Mouse (Mus musculus): ENCODE results near the gene Grip2.

DNA sequence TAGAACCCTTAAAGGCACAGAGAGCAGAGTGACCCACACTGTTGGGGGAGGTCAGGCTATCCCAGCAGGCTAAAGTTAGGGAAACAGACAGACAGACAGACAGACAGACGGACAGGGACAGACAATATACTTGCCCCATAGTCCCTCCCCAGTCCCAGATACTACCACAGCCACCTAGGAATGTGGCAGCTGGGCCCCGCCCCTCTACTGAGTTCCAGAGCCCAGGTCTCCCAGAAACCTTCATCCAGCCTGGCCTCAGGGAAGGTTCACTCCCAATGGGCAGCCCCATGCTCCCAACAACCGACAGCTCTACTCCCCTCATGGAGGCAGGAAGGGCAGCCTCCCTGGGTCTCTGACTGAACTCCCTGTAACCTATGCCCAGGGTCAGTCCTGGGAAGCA, 31.4 kb downstream of the Grip2 start:
- TF ChIP-seq CTCF (IDR thresholded peaks at IDR 0.05; ENCODE audit: low read depth, low read length) (no peak), GATA1 (IDR thresholded peaks at IDR 0.05; ENCODE audit: borderline replicate concordance, low read length) (no peak)
